ENCODE assay signal across 21 mouse cellular contexts in genomic region chr19:53699671-53700070, GRCm38 (mm10). TPM values are rescaled to one million over a fixed set of nuclear protein-coding genes. Genes with fewer than 3 reads are reported as not detected.
A peak's percentile ranks its signal among the peaks of the same experiment; 100 is the strongest.
DNase-seq lines count a peak whose midpoint lies in the region; ATAC-seq and TF ChIP-seq lines count a peak whose summit lies in the region.
"Had no signal": no experiment of that assay in that cellular context is flagged by ENCODE, and none has a peak within 500 bp of the region (broad histone marks: within the 10 kb centered on the region; RNA-seq: fewer than 3 reads in every experiment).

No protein-coding gene starts in this region.

- WGBS in heart, embryonic 15.5 days: 25% methylated on average over 7 of the region's 7 CpGs
- 24% methylated on average over 7 of the region's 7 CpGs for WGBS in limb, embryonic 10.5 days

- dilution Hi-C loops in CH12.LX (cut with MboI; ENCODE audit: extremely low pct_ligation_motif_present, extremely low pct_unique_long_range_greater_than_20kb, low sequenced_read_pairs): no loop called here

- no peak for TF ChIP-seq RAD21 in CH12.LX (IDR thresholded peaks at IDR 0.05; ENCODE audit: low read depth, low read length)

- no peak for ATAC-seq in heart, embryonic 15.5 days (replicated peaks; ENCODE audit: insufficient number of reproducible peaks, insufficient read depth, low FRiP score, low read depth)
- ATAC-seq: CD4-positive, CD25-positive, alpha-beta regulatory T cell, adult 4 months; liver, postnatal 0 days had no signal

- peak; percentile 6; the same call in 1 of the 2 replicates for TF ChIP-seq EP300 in CH12.LX (IDR thresholded peaks at IDR 0.05; ENCODE audit: low read length)

- H3K9me3 ChIP-seq in heart, embryonic 15.5 days (replicated peaks): no peaks in the 10 kb centered on the region
- no peaks in the 10 kb centered on the region for H3K9me3 ChIP-seq in CH12.LX (replicated peaks; ENCODE audit: low read length)
- H3K9me3 ChIP-seq in limb, embryonic 10.5 days (replicated peaks): no peaks in the 10 kb centered on the region
- H3K9me3 ChIP-seq: embryonic facial prominence, embryonic 15.5 days; forebrain, embryonic 10.5 days; hindbrain, embryonic 15.5 days; limb, embryonic 15.5 days had no signal

- no peaks in the 10 kb centered on the region for H3K36me3 ChIP-seq in heart, embryonic 15.5 days
- no peaks in the 10 kb centered on the region for H3K36me3 ChIP-seq in CH12.LX (replicated peaks in 1 of 2; ENCODE audit: control insufficient read depth in 1 of 2, insufficient read depth in 1 of 2, low read length in 1 of 2)
- H3K36me3 ChIP-seq in limb, embryonic 10.5 days: no peaks in the 10 kb centered on the region
- H3K36me3 ChIP-seq: embryonic facial prominence, embryonic 15.5 days; forebrain, embryonic 10.5 days; hindbrain, embryonic 15.5 days; limb, embryonic 15.5 days had no signal

- peak; percentile 50 for DNase-seq in embryo, embryonic 10.5 days (ENCODE audit: low spot score)
- DNase-seq in embryo, embryonic 11 days: no peak
- DNase-seq in heart, adult 9 months (ENCODE audit: low spot score in 2 of 2): no peak
- DNase-seq in CH12.LX (ENCODE audit: extremely low read depth): no peak
- no peak for DNase-seq in limb, embryonic 10.5 days (ENCODE audit: low spot score)
- no peak for DNase-seq in lung, postnatal 10 days
- DNase-seq in kidney, postnatal 36 days: no peak
- DNase-seq: adrenal gland, adult 8-10 months; cerebellum, adult 11-12 months; cerebellum, postnatal 36 days; gastrocnemius, postnatal 25 days; kidney, adult 11 months; kidney, postnatal 10 days; liver, postnatal 0 days had no signal

- peak overlapping the region; percentile 92 for H3K27ac ChIP-seq in heart, embryonic 15.5 days
- no peak overlapping the region for H3K27ac ChIP-seq in CH12.LX (ENCODE audit: insufficient read depth, low read depth)
- H3K27ac ChIP-seq in limb, embryonic 10.5 days: peak overlapping the region; percentile 17; the same call in 1 of the 2 replicates
- H3K27ac ChIP-seq: embryonic facial prominence, embryonic 15.5 days; forebrain, embryonic 10.5 days; hindbrain, embryonic 15.5 days; left cerebral cortex, adult 2 months; limb, embryonic 15.5 days had no signal

- TF ChIP-seq CTCF in CH12.LX (conservative IDR thresholded peaks at IDR 0.05 in 1 of 2, IDR thresholded peaks at IDR 0.05 in 1 of 2; ENCODE audit: low read depth in 2 of 2, low read length in 2 of 2): no peak

- H3K79me2 ChIP-seq in CH12.LX (replicated peaks; ENCODE audit: control insufficient read depth, extremely low read depth, insufficient read depth, poor library complexity, severe bottlenecking): no peaks in the 10 kb centered on the region

- no peaks in the 10 kb centered on the region for H3K27me3 ChIP-seq in heart, embryonic 15.5 days
- H3K27me3 ChIP-seq in CH12.LX (replicated peaks): no peaks in the 10 kb centered on the region
- 0 out of 2 replicates have a peak, but pooled peaks cover 4% of the 10 kb centered on the region for H3K27me3 ChIP-seq in limb, embryonic 10.5 days (ENCODE audit: low read depth, poor library complexity, severe bottlenecking)
- H3K27me3 ChIP-seq: embryonic facial prominence, embryonic 15.5 days; hindbrain, embryonic 15.5 days; limb, embryonic 15.5 days had no signal

- H3K4me1 ChIP-seq in heart, embryonic 15.5 days (replicated peaks): peaks cover 60% of the 10 kb centered on the region
- peaks cover 8 to 21% of the 10 kb centered on the region in 2 experiments for H3K4me1 ChIP-seq in CH12.LX (ENCODE audit: control insufficient read depth in 1 of 2, insufficient read depth in 2 of 2)
- H3K4me1 ChIP-seq in limb, embryonic 10.5 days: peaks cover 35% of the 10 kb centered on the region

- TF ChIP-seq POLR2A in CH12.LX (IDR thresholded peaks at IDR 0.05; ENCODE audit: low read depth, low read length): no peak

- in situ Hi-C loops in CH12.LX (cut with MboI; ENCODE audit: low pct_ligation_motif_present, low pct_unique_long_range_greater_than_20kb, low sequenced_read_pairs): no loop called here

- H3K4me2 ChIP-seq in heart, embryonic 15.5 days: 0 out of 2 replicates have a peak overlapping the region, but pooled peaks have one; percentile 6
- H3K4me2 ChIP-seq in CH12.LX (ENCODE audit: insufficient read depth, low read depth, poor library complexity, severe bottlenecking): peak overlapping the region; percentile 25; the same call in 1 of the 2 replicates
- H3K4me2 ChIP-seq: embryonic facial prominence, embryonic 15.5 days; hindbrain, embryonic 15.5 days; limb, embryonic 15.5 days had no signal

- H3K9ac ChIP-seq in heart, embryonic 15.5 days: 0 out of 2 replicates have a peak overlapping the region, but pooled peaks have one; percentile 23
- no peak overlapping the region for H3K9ac ChIP-seq in CH12.LX (ENCODE audit: insufficient read depth, low read depth)
- H3K9ac ChIP-seq: embryonic facial prominence, embryonic 15.5 days; hindbrain, embryonic 15.5 days; limb, embryonic 15.5 days; liver, postnatal 0 days had no signal

- H3K4me3 ChIP-seq in heart, embryonic 15.5 days: no peak overlapping the region
- no peak overlapping the region for H3K4me3 ChIP-seq in CH12.LX (replicated peaks in 1 of 3; ENCODE audit: low read depth in 2 of 3, low read length in 2 of 3, poor library complexity in 1 of 3)
- no peak overlapping the region for H3K4me3 ChIP-seq in limb, embryonic 10.5 days
- H3K4me3 ChIP-seq: embryonic facial prominence, embryonic 15.5 days; forebrain, embryonic 10.5 days; hindbrain, embryonic 15.5 days; left cerebral cortex, adult 2 months; limb, embryonic 15.5 days had no signal

TF ChIP-seq in CH12.LX, 34 proteins besides CTCF, POLR2A, EP300 and RAD21:
- no peak for TF ChIP-seq MEF2A (IDR thresholded peaks at IDR 0.05; ENCODE audit: borderline replicate concordance, low read depth, low read length)
- TF ChIP-seq BHLHE40 (IDR thresholded peaks at IDR 0.05; ENCODE audit: low read depth, low read length): no peak
- peak; percentile 81 for TF ChIP-seq IRF4 (IDR thresholded peaks at IDR 0.05; ENCODE audit: low read depth, low read length)
- TF ChIP-seq CHD2 (IDR thresholded peaks at IDR 0.05; ENCODE audit: low read length): peak; percentile 41
- TF ChIP-seq ELF1 (IDR thresholded peaks at IDR 0.05; ENCODE audit: low read depth, low read length): no peak
- no peak for TF ChIP-seq ZC3H11A (IDR thresholded peaks at IDR 0.05; ENCODE audit: low read depth, low read length)
- TF ChIP-seq POLR2AphosphoS2 (IDR thresholded peaks at IDR 0.05; ENCODE audit: low read depth, low read length): no peak
- no peak for TF ChIP-seq USF2 (conservative IDR thresholded peaks at IDR 0.05; ENCODE audit: low read depth, low read length)
- TF ChIP-seq JUND (conservative IDR thresholded peaks at IDR 0.05; ENCODE audit: low read depth, low read length): peak; percentile 37; the same call in 1 of the 2 replicates
- TF ChIP-seq ZNF384 (IDR thresholded peaks at IDR 0.05; ENCODE audit: low read depth, low read length): no peak

RNA-seq across cellular contexts. Expression of gene Rbm20, which starts 22.6 kb away (rescaled TPM):
- polyA plus RNA-seq in heart, embryonic 15.5 days (2015; fragmentation: Nextera tagmentation; extraction: Ambion mirVana): 39.9 and 44.4 TPM in 2 replicates
- total RNA-seq in CH12.LX (2012; rRNA removed) (0.08 and 0.13 TPM in 2 replicates), CH12.LX (2014; rRNA removed) (0.04 and 0.05 TPM in 2 replicates)
- 0.49 and 0.56 TPM in 2 replicates for polyA plus RNA-seq in CH12.LX (2012; ENCODE audit: insufficient read length, low read depth)
- polyA plus RNA-seq in limb, embryonic 10.5 days (2016; fragmentation: Nextera tagmentation; extraction: Ambion mirVana): 0.73 and 1.9 TPM in 2 replicates

Comparison
In these comparisons a context has a peak if more than half of its experiments do, and no peak if none do; other contexts are left out.
1. RNA of gene Rbm20, which starts 22.6 kb away (polyA plus RNA-seq): 39.9 to 44.4 TPM in heart, embryonic 15.5 days; 0.73 to 1.9 TPM in limb, embryonic 10.5 days and 0.49 to 0.56 TPM in CH12.LX; every median in the first group is over 10 times any median in the second.